Mouse (Mus musculus) megakaryocyte-erythroid progenitor cell, adult 5-6 weeks (primary cell): ENCODE results near the gene Syn2. TPM values are rescaled to one million over a fixed set of nuclear protein-coding genes. Genes with fewer than 3 reads are reported as not detected.

Experiments
- ATAC-seq: replicated peaks from 2 replicates; pipeline ENCODE4 v1.8.0; 2016; ENCODE audit warnings: mild to moderate bottlenecking, inconsistent platforms; ENCODE audit not compliant: severe bottlenecking, poor library complexity, low FRiP score, low TSS enrichment
- total RNA-seq, 2 experiments: library from RNA; stranded (forward) in 1 of 2; stranded (reverse) in 1 of 2; fragments of 200-1000, 215-1000 nt in 1 of 2; fragments of >200 nt in 1 of 2; fragmentation: Nextera tagmentation in 1 of 2; gene quantifications; 2 replicates each; pipeline ENCODE4 v1.2.3; 2014 to 2017

The Syn2 gene
- total RNA-seq, 2 experiments from 2014 or later, result not detected

DNA sequence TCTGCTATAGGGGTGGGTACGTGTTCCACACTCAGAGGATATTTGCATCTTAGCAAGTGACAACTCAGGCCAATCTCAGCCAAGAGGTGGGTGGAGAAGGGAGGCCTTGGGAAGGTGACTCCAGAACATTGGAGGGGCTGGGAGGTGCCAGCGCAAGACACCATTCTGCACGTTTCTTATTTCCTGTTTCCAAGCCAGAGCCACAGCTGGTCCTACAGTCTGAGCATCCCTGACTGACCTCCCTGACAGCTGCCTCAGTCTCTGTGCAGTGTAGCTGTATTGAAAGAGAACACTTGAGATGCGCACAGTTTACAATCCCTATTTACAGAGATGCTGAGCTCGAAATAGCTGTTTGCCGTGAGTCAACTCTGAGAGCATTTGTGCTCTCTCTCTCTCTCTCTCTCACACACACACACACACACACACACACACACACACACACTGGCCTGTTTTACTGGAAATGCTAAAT is 187.2 kb downstream of the Syn2 start:
- no peak for ATAC-seq

DNA sequence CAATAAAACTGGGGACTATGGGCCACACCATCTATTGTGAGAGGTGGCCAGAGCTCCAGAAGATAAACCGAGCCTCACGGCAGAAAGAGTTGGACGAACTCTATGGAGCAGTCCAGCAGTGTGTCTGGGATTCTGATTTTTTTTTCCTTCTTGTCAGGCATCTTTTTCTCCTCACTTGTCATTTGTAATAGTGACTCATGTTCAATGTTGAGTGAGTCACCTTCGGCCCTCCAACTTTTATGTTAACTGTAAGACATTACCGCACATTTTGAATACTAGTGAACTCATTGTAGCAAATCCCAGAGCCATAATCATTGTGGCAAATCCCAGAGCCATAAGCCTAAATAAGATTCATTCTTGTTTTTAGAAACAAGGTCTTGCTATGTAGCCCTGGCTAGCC is 188.3 kb downstream of the Syn2 start:
- ATAC-seq, result no peak

DNA sequence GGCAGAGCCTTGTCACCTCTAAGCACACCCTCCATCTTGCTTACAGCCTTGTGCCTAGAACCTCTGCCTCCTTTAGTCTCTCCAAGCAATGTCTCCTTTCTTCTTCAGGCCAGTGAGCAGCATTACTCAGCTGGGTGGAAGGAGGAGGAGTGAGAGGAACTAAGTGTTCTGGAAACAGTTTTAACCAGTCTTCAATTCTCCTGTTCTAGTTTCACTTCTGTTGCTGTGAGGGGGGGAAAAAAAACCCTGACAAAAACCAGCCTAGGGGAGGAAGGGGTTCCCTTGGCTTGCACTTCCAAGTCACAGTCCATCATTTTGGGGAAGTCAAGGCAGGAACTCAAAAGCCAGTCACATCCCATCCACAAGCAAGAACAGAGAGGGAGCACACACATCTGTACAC is 196.3 kb downstream of the Syn2 start:
- ATAC-seq, result no peak

Other genes starting within 250 kb of the Syn2 start
- gene Vgll4, start 164.9 kb upstream of the Syn2 start, total RNA-seq (2014; fragmentation: Nextera tagmentation), result 19.1 and 28.6 TPM in 2 replicates
- 22.2 and 25.9 TPM in 2 replicates for gene Vgll4, start 164.9 kb upstream of the Syn2 start, total RNA-seq (2017)
- 70.2 and 107 TPM in 2 replicates for gene Tamm41, start 97.0 kb upstream of the Syn2 start, total RNA-seq (2014; fragmentation: Nextera tagmentation)
- gene Tamm41, start 97.0 kb upstream of the Syn2 start, total RNA-seq (2017), result 75.1 and 92.8 TPM in 2 replicates
- not detected in 2 replicates for gene Gm17482, start 92.4 kb downstream of the Syn2 start, total RNA-seq (2014; fragmentation: Nextera tagmentation)
- not detected in 2 replicates for gene Gm17482, start 92.4 kb downstream of the Syn2 start, total RNA-seq (2017)
- not detected in 2 replicates for gene Timp4, start 117.3 kb downstream of the Syn2 start, total RNA-seq (2014; fragmentation: Nextera tagmentation)
- not detected in 2 replicates for gene Timp4, start 117.3 kb downstream of the Syn2 start, total RNA-seq (2017)
- gene Pparg, start 226.0 kb downstream of the Syn2 start, total RNA-seq (2014; fragmentation: Nextera tagmentation), result not detected in 2 replicates
- not detected in 2 replicates for gene Pparg, start 226.0 kb downstream of the Syn2 start, total RNA-seq (2017)